Mouse (Mus musculus): ENCODE measurements around the gene Slc7a10. TPM values are rescaled to one million over a fixed set of nuclear protein-coding genes. Genes with fewer than 3 reads are reported as not detected.

Slc7a10 gene
- total and polyA plus RNA-seq, 3 experiments = not detected

GRCm38 (mm10) chr7:35163600-35163999, 22.6 kb upstream of the Slc7a10 start:
- Histone ChIP-seq H3K79me2 (ENCODE audit: control insufficient read depth, insufficient read depth, low read length, poor library complexity) (no peaks in the 10 kb centered on the region), H3K27ac (ENCODE audit: control insufficient read depth, low read depth, low read length) (no peak overlapping the region), H3K9me3 (replicated peaks; ENCODE audit: insufficient read depth, low read length) (no peaks in the 10 kb centered on the region), H3K36me3 (ENCODE audit: control insufficient read depth in 1 of 2, insufficient read depth in 2 of 2, low read length in 2 of 2) (no peaks in the 10 kb centered on the region), H3K4me3 (ENCODE audit: control insufficient read depth in 1 of 2, insufficient read depth in 1 of 2, low read depth in 2 of 2, low read length in 2 of 2) (no peak overlapping the region), H3K9ac (ENCODE audit: control insufficient read depth, low read depth, low read length, poor library complexity, severe bottlenecking) (no peak overlapping the region), H3K27me3 (ENCODE audit: control insufficient read depth in 1 of 2, insufficient read depth in 2 of 2, low read length in 2 of 2) (no peaks in the 10 kb centered on the region; a peak in 1 of 4 replicates), H3K4me1 (ENCODE audit: control insufficient read depth in 1 of 2, insufficient read depth in 2 of 2, low read length in 2 of 2) (no peaks in the 10 kb centered on the region)
- no peak for DNase-seq (ENCODE audit: low read depth, low spot score)
- TF ChIP-seq NELFE (IDR thresholded peaks at IDR 0.05; ENCODE audit: low read depth, low read length) = no peak
- TF ChIP-seq MEF2A (IDR thresholded peaks at IDR 0.05; ENCODE audit: extremely low read depth, insufficient replicate concordance, low read depth, low read length, poor library complexity, severe bottlenecking) = no peak
- TF ChIP-seq KAT2A (conservative IDR thresholded peaks at IDR 0.05; ENCODE audit: low read depth, low read length) = no peak
- TF ChIP-seq ZKSCAN1 (IDR thresholded peaks at IDR 0.05; ENCODE audit: low read depth, low read length) = no peak
- no peak for TF ChIP-seq MYC (IDR thresholded peaks at IDR 0.05; ENCODE audit: low read depth, low read length)
- no peak for TF ChIP-seq MYB (IDR thresholded peaks at IDR 0.05; ENCODE audit: low read depth, low read length)
- no peak for TF ChIP-seq GATA1 (IDR thresholded peaks at IDR 0.05; ENCODE audit: low read depth, low read length)
- no peak for TF ChIP-seq SMC3 (IDR thresholded peaks at IDR 0.05; ENCODE audit: low read depth, low read length)
- no peak for TF ChIP-seq EP300 (IDR thresholded peaks at IDR 0.05; ENCODE audit: low read depth in 1 of 2, low read length in 2 of 2)
- TF ChIP-seq JUND (IDR thresholded peaks at IDR 0.05; ENCODE audit: low read depth, low read length) = no peak

- Histone ChIP-seq H3K79me2 (ENCODE audit: control insufficient read depth, insufficient read depth, low read length, poor library complexity) (no peaks in the 10 kb centered on the region), H3K4me1 (ENCODE audit: control insufficient read depth in 1 of 2, insufficient read depth in 2 of 2, low read length in 2 of 2) (no peaks in the 10 kb centered on the region), H3K4me3 (ENCODE audit: control insufficient read depth in 1 of 2, insufficient read depth in 1 of 2, low read depth in 2 of 2, low read length in 2 of 2) (no peak overlapping the region), H3K27ac (ENCODE audit: control insufficient read depth, low read depth, low read length) (no peak overlapping the region), H3K27me3 (ENCODE audit: control insufficient read depth in 1 of 2, insufficient read depth in 2 of 2, low read length in 2 of 2) (no peaks in the 10 kb centered on the region; a peak in 1 of 4 replicates), H3K36me3 (ENCODE audit: control insufficient read depth in 1 of 2, insufficient read depth in 2 of 2, low read length in 2 of 2) (no peaks in the 10 kb centered on the region), H3K9me3 (replicated peaks; ENCODE audit: insufficient read depth, low read length) (no peaks in the 10 kb centered on the region), H3K9ac (ENCODE audit: control insufficient read depth, low read depth, low read length, poor library complexity, severe bottlenecking) (no peak overlapping the region)
- DNase-seq (ENCODE audit: low read depth, low spot score) = no peak
- TF ChIP-seq EP300 (IDR thresholded peaks at IDR 0.05; ENCODE audit: low read depth in 1 of 2, low read length in 2 of 2) (no peak), POLR2A (IDR thresholded peaks at IDR 0.05; ENCODE audit: control insufficient read depth in 1 of 2, insufficient read depth in 1 of 2, low read depth in 1 of 2, low read length in 2 of 2, poor library complexity in 1 of 2) (no peak), KAT2A (conservative IDR thresholded peaks at IDR 0.05; ENCODE audit: low read depth, low read length) (no peak), POLR2AphosphoS5 (IDR thresholded peaks at IDR 0.05; ENCODE audit: borderline replicate concordance, low read depth, low read length) (no peak), USF2 (IDR thresholded peaks at IDR 0.05; ENCODE audit: borderline replicate concordance in 1 of 2, insufficient read depth in 1 of 2, low read depth in 1 of 2, low read length in 2 of 2) (no peak)
Measured at GRCm38 (mm10) chr7:35164131-35164530, 22.1 kb upstream of the Slc7a10 start.

- Histone ChIP-seq H3K79me2 (ENCODE audit: control insufficient read depth, insufficient read depth, low read length, poor library complexity) (no peaks in the 10 kb centered on the region), H3K4me1 (ENCODE audit: control insufficient read depth in 1 of 2, insufficient read depth in 2 of 2, low read length in 2 of 2) (no peaks in the 10 kb centered on the region), H3K9me3 (replicated peaks; ENCODE audit: insufficient read depth, low read length) (no peaks in the 10 kb centered on the region), H3K36me3 (ENCODE audit: control insufficient read depth in 1 of 2, insufficient read depth in 2 of 2, low read length in 2 of 2) (no peaks in the 10 kb centered on the region), H3K27me3 (ENCODE audit: control insufficient read depth in 1 of 2, insufficient read depth in 2 of 2, low read length in 2 of 2) (no peaks in the 10 kb centered on the region; a peak in 1 of 4 replicates), H3K9ac (ENCODE audit: control insufficient read depth, low read depth, low read length, poor library complexity, severe bottlenecking) (no peak overlapping the region), H3K4me3 (ENCODE audit: control insufficient read depth in 1 of 2, insufficient read depth in 1 of 2, low read depth in 2 of 2, low read length in 2 of 2) (no peak overlapping the region), H3K27ac (ENCODE audit: control insufficient read depth, low read depth, low read length) (no peak overlapping the region)
- DNase-seq (ENCODE audit: low read depth, low spot score) = no peak
- TF ChIP-seq EP300 (IDR thresholded peaks at IDR 0.05; ENCODE audit: low read depth in 1 of 2, low read length in 2 of 2) (no peak), ZMIZ1 (IDR thresholded peaks at IDR 0.05; ENCODE audit: low read depth, low read length) (no peak), POLR2AphosphoS2 (IDR thresholded peaks at IDR 0.05; ENCODE audit: low read length) (no peak), NRF1 (IDR thresholded peaks at IDR 0.05; ENCODE audit: insufficient read depth, low read depth, low read length, poor library complexity, severe bottlenecking) (no peak), RCOR1 (IDR thresholded peaks at IDR 0.05; ENCODE audit: low read depth, low read length) (no peak), UBTF (IDR thresholded peaks at IDR 0.05; ENCODE audit: borderline replicate concordance, insufficient read depth, low read depth, low read length) (no peak), MXI1 (IDR thresholded peaks at IDR 0.05; ENCODE audit: low read depth, low read length) (no peak), MYB (IDR thresholded peaks at IDR 0.05; ENCODE audit: low read depth, low read length) (no peak), POLR2A (IDR thresholded peaks at IDR 0.05; ENCODE audit: control insufficient read depth in 1 of 2, insufficient read depth in 1 of 2, low read depth in 1 of 2, low read length in 2 of 2, poor library complexity in 1 of 2) (no peak), SIN3A (IDR thresholded peaks at IDR 0.05; ENCODE audit: low read length) (no peak), ZNF384 (IDR thresholded peaks at IDR 0.05; ENCODE audit: low read depth, low read length) (no peak), USF2 (IDR thresholded peaks at IDR 0.05; ENCODE audit: borderline replicate concordance in 1 of 2, insufficient read depth in 1 of 2, low read depth in 1 of 2, low read length in 2 of 2) (no peak), CTCF (IDR thresholded peaks at IDR 0.05 in 2 of 3, conservative IDR thresholded peaks at IDR 0.05 in 1 of 3; ENCODE audit: control insufficient read depth in 1 of 3, insufficient read depth in 1 of 3, low read depth in 2 of 3, low read length in 3 of 3, poor library complexity in 1 of 3, severe bottlenecking in 1 of 3) (no peak), ZC3H11A (IDR thresholded peaks at IDR 0.05; ENCODE audit: low read depth, low read length) (no peak)
Measured at GRCm38 (mm10) chr7:35166988-35167387, 19.2 kb upstream of the Slc7a10 start.

All from MEL (cell line).